Mouse (Mus musculus): ENCODE data around the gene Irf7. TPM values are rescaled to one million over a fixed set of nuclear protein-coding genes. Genes with fewer than 3 reads are reported as not detected.

The Irf7 gene
- polyA plus RNA-seq, 2 experiments: 4.8 to 5.4 TPM

- Histone ChIP-seq H3K4me1 (replicated peaks; ENCODE audit: control insufficient read depth in 2 of 2, insufficient read depth in 2 of 2, low read length in 1 of 2) (peaks cover 37 to 57% of the 10 kb centered on the region in 2 experiments), H3K9me3 (ENCODE audit: control insufficient read depth, low read length) (no peaks in the 10 kb centered on the region), H3K4me2 (ENCODE audit: low read depth) (peak within 1 kb of the TSS; percentile 74), H3K4me3 (ENCODE audit: insufficient read depth in 1 of 2, low read depth in 2 of 2, low read length in 2 of 2) (peak within 1 kb of the TSS; percentile 60 to 63; a peak in 3 of 4 replicates), H3K27ac (peak within 1 kb of the TSS; percentile 71), H3K36me3 (replicated peaks; ENCODE audit: control insufficient read depth, insufficient read depth, low read depth) (no peaks in the 10 kb centered on the region; the same call in 1 of the 2 replicates), H3K9ac (replicated peaks) (peak within 1 kb of the TSS; percentile 48; the same call in 1 of the 2 replicates), H3K27me3 (ENCODE audit: control insufficient read depth, insufficient read depth, low read length) (no peaks in the 10 kb centered on the region)
- no peak for DNase-seq (ENCODE audit: low read depth in 3 of 3, low spot score in 3 of 3)
- TF ChIP-seq CTCF (IDR thresholded peaks at IDR 0.05; ENCODE audit: low read depth) (no peak), EP300 (IDR thresholded peaks at IDR 0.05; ENCODE audit: low read depth) (no peak)
- 87% methylated on average over 11 of the region's 11 CpGs for WGBS (ENCODE audit: insufficient replicate concordance)
- ATAC-seq (ENCODE audit: insufficient read depth): no peak
Measured at GRCm38 (mm10) chr7:141213605-141214235, 52.6 kb downstream of the Irf7 start, which contains the start of gene Lmntd2. Gene Lmntd2, minus strand, starts transcription at chr7:141214080.

DNA sequence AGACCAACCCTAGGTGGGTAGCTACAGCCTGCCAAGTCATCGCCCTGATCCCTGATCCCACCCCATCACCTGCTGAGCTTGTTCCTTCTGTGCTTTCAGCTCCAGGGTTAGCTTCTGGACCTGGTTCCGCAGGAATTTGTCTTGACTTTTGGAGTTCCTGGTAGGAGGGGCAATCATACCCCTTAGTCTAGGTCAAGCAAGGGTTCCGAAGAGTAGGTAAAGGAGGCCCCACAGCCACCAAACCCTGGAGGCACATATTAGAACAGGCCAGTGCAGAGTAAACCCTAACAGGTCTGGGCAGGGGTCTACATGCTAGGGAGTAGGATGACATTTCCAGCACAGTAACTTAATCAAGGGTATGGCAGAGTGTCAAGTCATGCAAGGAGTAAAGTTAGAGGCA, 53.1 kb downstream of the Irf7 start:
- Histone ChIP-seq H3K4me1 (replicated peaks; ENCODE audit: control insufficient read depth in 2 of 2, insufficient read depth in 2 of 2, low read length in 1 of 2) (peaks cover 42 to 62% of the 10 kb centered on the region in 2 experiments), H3K27me3 (ENCODE audit: control insufficient read depth, insufficient read depth, low read length) (no peaks in the 10 kb centered on the region)

More for the DNA sequence above, 53.1 kb downstream of the Irf7 start:
- TF ChIP-seq CTCF (IDR thresholded peaks at IDR 0.05; ENCODE audit: low read depth) (no peak), EP300 (IDR thresholded peaks at IDR 0.05; ENCODE audit: low read depth) (no peak)
- no peak overlapping the region for H3K4me2 ChIP-seq (ENCODE audit: low read depth)
- no peak overlapping the region for H3K4me3 ChIP-seq (ENCODE audit: insufficient read depth in 1 of 2, low read depth in 2 of 2, low read length in 2 of 2)
- H3K36me3 ChIP-seq (replicated peaks; ENCODE audit: control insufficient read depth, insufficient read depth, low read depth): no peaks in the 10 kb centered on the region; the same call in 1 of the 2 replicates
- no peak overlapping the region for H3K27ac ChIP-seq
- WGBS (ENCODE audit: insufficient replicate concordance): 85% methylated on average over 3 of the region's 3 CpGs
- no peaks in the 10 kb centered on the region for H3K9me3 ChIP-seq (ENCODE audit: control insufficient read depth, low read length)
- no peak for ATAC-seq (ENCODE audit: insufficient read depth)
- DNase-seq (ENCODE audit: low read depth in 3 of 3, low spot score in 3 of 3): no peak
- no peak overlapping the region for H3K9ac ChIP-seq (replicated peaks)

MicroRNAs encoded within 50 kb of the gene (microRNA counts, 519-probe panel; counts per million panel counts)
- 6,333 counts per million, percentile 52 among the panel's probes with 10 or more counts for microRNA mmu-miR-210

Small RNAs within 50 kb of the gene (microRNA-seq; reads per million reads assigned to microRNA genes)
- 1,144 reads per million, percentile 74 among the genes with 10 or more reads in this experiment for gene Mir210

Other genes with a start within 250 kb of the Irf7 start
- 8.3 and 9.2 TPM in 2 replicates for gene Ifitm6, start 248.6 kb downstream of the Irf7 start, polyA plus RNA-seq (2012; rRNA removed)
- gene Ifitm6, start 248.6 kb downstream of the Irf7 start, polyA plus RNA-seq (2014; fragmentation: Nextera tagmentation; extraction: Ambion mirVana): 6.0 and 9.6 TPM in 2 replicates
- not detected in 2 replicates for gene Gm17387, start 237.3 kb downstream of the Irf7 start, polyA plus RNA-seq (2012; rRNA removed)
- not detected in 2 replicates for gene Gm17387, start 237.3 kb downstream of the Irf7 start, polyA plus RNA-seq (2014; fragmentation: Nextera tagmentation; extraction: Ambion mirVana)
- gene B4galnt4, start 205.4 kb downstream of the Irf7 start, polyA plus RNA-seq (2012; rRNA removed): 0.64 and 0.84 TPM in 2 replicates
- gene B4galnt4, start 205.4 kb downstream of the Irf7 start, polyA plus RNA-seq (2014; fragmentation: Nextera tagmentation; extraction: Ambion mirVana): 0.39 and 0.68 TPM in 2 replicates
- 0.33 and 0.51 TPM in 2 replicates for gene Pkp3, start 188.3 kb downstream of the Irf7 start, polyA plus RNA-seq (2012; rRNA removed)
- gene Pkp3, start 188.3 kb downstream of the Irf7 start, polyA plus RNA-seq (2014; fragmentation: Nextera tagmentation; extraction: Ambion mirVana): 0.36 and 0.80 TPM in 2 replicates
- gene Sigirr, start 165.9 kb downstream of the Irf7 start, polyA plus RNA-seq (2012; rRNA removed): 9.8 and 10.8 TPM in 2 replicates
- 16.0 and 18.4 TPM in 2 replicates for gene Sigirr, start 165.9 kb downstream of the Irf7 start, polyA plus RNA-seq (2014; fragmentation: Nextera tagmentation; extraction: Ambion mirVana)
- 0.30 and 0.53 TPM in 2 replicates for gene Ano9, start 148.7 kb downstream of the Irf7 start, polyA plus RNA-seq (2012; rRNA removed)
- gene Ano9, start 148.7 kb downstream of the Irf7 start, polyA plus RNA-seq (2014; fragmentation: Nextera tagmentation; extraction: Ambion mirVana): 0.24 and 0.27 TPM in 2 replicates
- 72.2 and 72.8 TPM in 2 replicates for gene Ptdss2, start 144.1 kb downstream of the Irf7 start, polyA plus RNA-seq (2012; rRNA removed)
- 111 and 130 TPM in 2 replicates for gene Ptdss2, start 144.1 kb downstream of the Irf7 start, polyA plus RNA-seq (2014; fragmentation: Nextera tagmentation; extraction: Ambion mirVana)
- gene Rnh1, start 93.6 kb downstream of the Irf7 start, polyA plus RNA-seq (2012; rRNA removed): 26.5 and 29.1 TPM in 2 replicates
- 54.6 and 59.7 TPM in 2 replicates for gene Rnh1, start 93.6 kb downstream of the Irf7 start, polyA plus RNA-seq (2014; fragmentation: Nextera tagmentation; extraction: Ambion mirVana)
- gene Hras, start 72.5 kb downstream of the Irf7 start, polyA plus RNA-seq (2012; rRNA removed): 50.8 and 66.8 TPM in 2 replicates
- 84.4 and 102 TPM in 2 replicates for gene Hras, start 72.5 kb downstream of the Irf7 start, polyA plus RNA-seq (2014; fragmentation: Nextera tagmentation; extraction: Ambion mirVana)
- 15.3 and 20.3 TPM in 2 replicates for gene Lrrc56, start 72.3 kb downstream of the Irf7 start, polyA plus RNA-seq (2012; rRNA removed)
- gene Lrrc56, start 72.3 kb downstream of the Irf7 start, polyA plus RNA-seq (2014; fragmentation: Nextera tagmentation; extraction: Ambion mirVana): 10.4 and 10.9 TPM in 2 replicates
- gene Lmntd2, start 52.4 kb downstream of the Irf7 start, polyA plus RNA-seq (2012; rRNA removed): 2.0 and 2.3 TPM in 2 replicates
- 0.25 and 0.66 TPM in 2 replicates for gene Lmntd2, start 52.4 kb downstream of the Irf7 start, polyA plus RNA-seq (2014; fragmentation: Nextera tagmentation; extraction: Ambion mirVana)
- 21.6 and 28.3 TPM in 2 replicates for gene Rassf7, start 50.6 kb downstream of the Irf7 start, polyA plus RNA-seq (2012; rRNA removed)
- gene Rassf7, start 50.6 kb downstream of the Irf7 start, polyA plus RNA-seq (2014; fragmentation: Nextera tagmentation; extraction: Ambion mirVana): 16.8 and 22.4 TPM in 2 replicates
- 10.4 and 14.1 TPM in 2 replicates for gene Phrf1, start 37.7 kb downstream of the Irf7 start, polyA plus RNA-seq (2012; rRNA removed)
- gene Phrf1, start 37.7 kb downstream of the Irf7 start, polyA plus RNA-seq (2014; fragmentation: Nextera tagmentation; extraction: Ambion mirVana): 25.7 and 28.3 TPM in 2 replicates
- 0.07 and 0.11 TPM in 2 replicates for gene Cdhr5, start 10.3 kb upstream of the Irf7 start, polyA plus RNA-seq (2012; rRNA removed)
- 0.24 and 0.27 TPM in 2 replicates for gene Cdhr5, start 10.3 kb upstream of the Irf7 start, polyA plus RNA-seq (2014; fragmentation: Nextera tagmentation; extraction: Ambion mirVana)
- gene Sct, start 12.7 kb upstream of the Irf7 start, polyA plus RNA-seq (2012; rRNA removed): 0.16 TPM in 1 of 2 replicates, not detected in the other
- 0.22 and 0.30 TPM in 2 replicates for gene Sct, start 12.7 kb upstream of the Irf7 start, polyA plus RNA-seq (2014; fragmentation: Nextera tagmentation; extraction: Ambion mirVana)
- not detected in 2 replicates for gene Drd4, start 25.5 kb upstream of the Irf7 start, polyA plus RNA-seq (2012; rRNA removed)
- not detected in 2 replicates for gene Drd4, start 25.5 kb upstream of the Irf7 start, polyA plus RNA-seq (2014; fragmentation: Nextera tagmentation; extraction: Ambion mirVana)
- 6.9 and 7.8 TPM in 2 replicates for gene Deaf1, start 61.2 kb upstream of the Irf7 start, polyA plus RNA-seq (2012; rRNA removed)
- 11.1 and 13.6 TPM in 2 replicates for gene Deaf1, start 61.2 kb upstream of the Irf7 start, polyA plus RNA-seq (2014; fragmentation: Nextera tagmentation; extraction: Ambion mirVana)
- 10.7 and 13.6 TPM in 2 replicates for gene Tmem80, start 61.3 kb upstream of the Irf7 start, polyA plus RNA-seq (2012; rRNA removed)
- gene Tmem80, start 61.3 kb upstream of the Irf7 start, polyA plus RNA-seq (2014; fragmentation: Nextera tagmentation; extraction: Ambion mirVana): 11.3 and 13.0 TPM in 2 replicates
- 7.9 and 8.3 TPM in 2 replicates for gene Eps8l2, start 72.4 kb upstream of the Irf7 start, polyA plus RNA-seq (2012; rRNA removed)
- gene Eps8l2, start 72.4 kb upstream of the Irf7 start, polyA plus RNA-seq (2014; fragmentation: Nextera tagmentation; extraction: Ambion mirVana): 6.6 and 7.7 TPM in 2 replicates
- 212 and 266 TPM in 2 replicates for gene Taldo1, start 125.7 kb upstream of the Irf7 start, polyA plus RNA-seq (2012; rRNA removed)
- gene Taldo1, start 125.7 kb upstream of the Irf7 start, polyA plus RNA-seq (2014; fragmentation: Nextera tagmentation; extraction: Ambion mirVana): 427 and 428 TPM in 2 replicates
- gene Gatd1, start 147.7 kb upstream of the Irf7 start, polyA plus RNA-seq (2012; rRNA removed): 13.8 and 16.9 TPM in 2 replicates
- 8.7 and 10.3 TPM in 2 replicates for gene Gatd1, start 147.7 kb upstream of the Irf7 start, polyA plus RNA-seq (2014; fragmentation: Nextera tagmentation; extraction: Ambion mirVana)
- 0.09 TPM in 1 of 2 replicates, not detected in the other for gene Cend1, start 163.0 kb upstream of the Irf7 start, polyA plus RNA-seq (2012; rRNA removed)
- not detected in 2 replicates for gene Cend1, start 163.0 kb upstream of the Irf7 start, polyA plus RNA-seq (2014; fragmentation: Nextera tagmentation; extraction: Ambion mirVana)
- gene Slc25a22, start 171.4 kb upstream of the Irf7 start, polyA plus RNA-seq (2012; rRNA removed): 19.6 and 23.8 TPM in 2 replicates
- 11.0 and 13.5 TPM in 2 replicates for gene Slc25a22, start 171.4 kb upstream of the Irf7 start, polyA plus RNA-seq (2014; fragmentation: Nextera tagmentation; extraction: Ambion mirVana)
- 15.5 and 18.7 TPM in 2 replicates for gene Pidd1, start 177.5 kb upstream of the Irf7 start, polyA plus RNA-seq (2012; rRNA removed)
- 6.1 and 9.4 TPM in 2 replicates for gene Pidd1, start 177.5 kb upstream of the Irf7 start, polyA plus RNA-seq (2014; fragmentation: Nextera tagmentation; extraction: Ambion mirVana)
- gene Rplp2, start 180.9 kb upstream of the Irf7 start, polyA plus RNA-seq (2012; rRNA removed): 328 and 661 TPM in 2 replicates
- 942 and 950 TPM in 2 replicates for gene Rplp2, start 180.9 kb upstream of the Irf7 start, polyA plus RNA-seq (2014; fragmentation: Nextera tagmentation; extraction: Ambion mirVana)
- gene Pnpla2, start 188.7 kb upstream of the Irf7 start, polyA plus RNA-seq (2012; rRNA removed): 6.7 TPM in 2 replicates
- 9.0 and 9.4 TPM in 2 replicates for gene Pnpla2, start 188.7 kb upstream of the Irf7 start, polyA plus RNA-seq (2014; fragmentation: Nextera tagmentation; extraction: Ambion mirVana)
- 1.3 and 2.6 TPM in 2 replicates for gene Cracr2b, start 194.6 kb upstream of the Irf7 start, polyA plus RNA-seq (2012; rRNA removed)
- 0.89 and 1.9 TPM in 2 replicates for gene Cracr2b, start 194.6 kb upstream of the Irf7 start, polyA plus RNA-seq (2014; fragmentation: Nextera tagmentation; extraction: Ambion mirVana)
- 20.0 and 22.0 TPM in 2 replicates for gene Cd151, start 200.9 kb upstream of the Irf7 start, polyA plus RNA-seq (2012; rRNA removed)
- gene Cd151, start 200.9 kb upstream of the Irf7 start, polyA plus RNA-seq (2014; fragmentation: Nextera tagmentation; extraction: Ambion mirVana): 12.8 and 13.8 TPM in 2 replicates
- 10.9 and 24.6 TPM in 2 replicates for gene Polr2l, start 208.7 kb upstream of the Irf7 start, polyA plus RNA-seq (2012; rRNA removed)
- 52.4 and 54.7 TPM in 2 replicates for gene Polr2l, start 208.7 kb upstream of the Irf7 start, polyA plus RNA-seq (2014; fragmentation: Nextera tagmentation; extraction: Ambion mirVana)
- gene Tspan4, start 208.8 kb upstream of the Irf7 start, polyA plus RNA-seq (2012; rRNA removed): 32.1 and 37.4 TPM in 2 replicates
- gene Tspan4, start 208.8 kb upstream of the Irf7 start, polyA plus RNA-seq (2014; fragmentation: Nextera tagmentation; extraction: Ambion mirVana): 42.1 and 43.0 TPM in 2 replicates

Measured in liver, embryonic 14.5 days (tissue).